Mouse (Mus musculus) forebrain, postnatal 0 days (tissue): ENCODE measurements around the gene Pde6h. TPM values are rescaled to one million over a fixed set of nuclear protein-coding genes. Genes with fewer than 3 reads are reported as not detected.
"Not testable (repeated sequence)": the region's sequence is repeated elsewhere in the genome, so short reads cannot be mapped to it uniquely, and the experiment has no call there.

Experiments
- ATAC-seq: fragments of 200-750 bp; cut with Nextera tagmentation; 2 replicates; pipeline ENCODE4 v1.8.0; 2017; ENCODE audit warnings: mild to moderate bottlenecking, moderate library complexity
- DNase-seq: peaks from one replicate; pipeline ENCODE4 v3.0.0-alpha.2; 2015
- H3K27ac ChIP-seq: fragments of 300-500 bp; sonication (generic); 2 replicates; pipeline ENCODE4 v1.5.1; 2014; ENCODE audit warnings: low read depth, mild to moderate bottlenecking, antibody characterized with exemption, low read length, moderate library complexity, mixed read lengths
- H3K27me3 ChIP-seq: fragments of 300-500 bp; sonication (generic); 2 replicates; pipeline ENCODE4 v1.6.1; 2014; ENCODE audit warnings: mild to moderate bottlenecking, low read length, mixed read lengths; ENCODE audit not compliant: insufficient read depth
- H3K36me3 ChIP-seq: fragments of 300-500 bp; sonication (generic); 2 replicates; pipeline ENCODE4 v1.6.1; 2014; ENCODE audit warnings: mild to moderate bottlenecking, moderate library complexity; ENCODE audit not compliant: insufficient read depth
- H3K4me1 ChIP-seq: fragments of 300-500 bp; sonication (generic); 2 replicates; pipeline ENCODE4 v1.6.1; 2014; ENCODE audit warnings: antibody characterized with exemption; ENCODE audit not compliant: insufficient read depth
- H3K4me2 ChIP-seq: fragments of 300-500 bp; sonication (generic); 2 replicates; pipeline ENCODE4 v1.6.1; 2014; ENCODE audit warnings: low read depth, mild to moderate bottlenecking, moderate library complexity
- H3K4me3 ChIP-seq: fragments of 300-500 bp; sonication (generic); 2 replicates; pipeline ENCODE4 v1.5.1; 2014; ENCODE audit warnings: low read depth, low read length, mixed read lengths
- H3K9ac ChIP-seq: fragments of 300-500 bp; sonication (generic); 2 replicates; pipeline ENCODE4 v1.6.1; 2014; ENCODE audit warnings: mild to moderate bottlenecking
- H3K9me3 ChIP-seq: fragments of 300-500 bp; sonication (generic); 2 replicates; pipeline ENCODE4 v1.6.1; 2016; ENCODE audit warnings: low read length
- CTCF ChIP-seq: sonication (generic); IDR thresholded peaks from 2 replicates; pipeline ENCODE4 v1.5.1; 2016; ENCODE audit warnings: antibody characterized with exemption, control low read depth, low read depth
- WGBS: fragments of 180-500 bp; shearing (Covaris S2); extraction: QIAGEN DNeasy Blood & Tissue Kit; methylation state at CpG from one replicate; pipeline ENCODE4 v1.1.7; 2014; 5-methylcytosine and 5-hydroxymethylcytosine counted together
- polyA plus RNA-seq: library from polyadenylated mRNA; unstranded; fragments of >200 nt; fragmentation: Nextera tagmentation; extraction: Ambion mirVana; gene quantifications from 2 replicates; pipeline ENCODE4 v1.2.1, GENCODE M21; 2015
- total RNA-seq: library from RNA; depleted of rRNA; stranded (reverse); fragments of >200 nt; gene quantifications from 2 replicates; pipeline ENCODE4 v1.2.3, GENCODE M21; 2014

Gene Pde6h
- total and polyA plus RNA-seq, 2 experiments from 2014 or later: 0.05 to 0.34 TPM

GRCm38 (mm10) chr6:136959131-136959530 is 35.5 kb downstream of the Pde6h start:
- Histone ChIP-seq H3K9ac (no peak overlapping the region), H3K4me3 (no peak overlapping the region), H3K27me3 (no peaks in the 10 kb centered on the region), H3K4me2 (no peak overlapping the region), H3K4me1 (no peaks in the 10 kb centered on the region), H3K9me3 (no peaks in the 10 kb centered on the region), H3K36me3 (no peaks in the 10 kb centered on the region), H3K27ac (no peak overlapping the region)
- no peak for TF ChIP-seq CTCF
- DNase-seq (no peak), ATAC-seq (no peak)
- WGBS: 61% methylated on average over 11 of the region's 11 CpGs

DNA sequence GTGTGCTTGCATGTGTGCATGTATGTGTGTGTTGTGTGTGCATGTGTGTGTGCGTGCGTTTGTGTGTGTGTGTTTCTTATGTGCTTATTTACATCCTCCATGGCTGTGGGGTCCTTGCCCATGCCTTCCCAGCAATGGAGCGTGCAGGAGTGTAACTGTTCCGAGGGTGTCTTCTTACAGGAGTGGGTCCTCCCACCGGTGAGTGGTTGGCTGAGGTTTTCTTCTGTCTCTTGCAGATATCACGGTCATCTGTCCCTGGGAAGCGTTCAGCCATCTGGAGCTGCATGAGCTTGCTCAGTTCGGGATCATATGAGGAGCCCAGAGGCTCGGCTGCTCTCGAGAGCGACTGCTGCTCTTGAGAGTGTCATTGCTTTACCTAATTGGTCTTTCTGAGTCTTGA is 39.3 kb downstream of the Pde6h start:
- 83% methylated on average over 11 of the region's 11 CpGs for WGBS
- Histone ChIP-seq H3K36me3 (no peaks in the 10 kb centered on the region), H3K9me3 (no peaks in the 10 kb centered on the region), H3K4me3 (no peak overlapping the region), H3K27me3 (no peaks in the 10 kb centered on the region), H3K4me2 (no peak overlapping the region), H3K4me1 (no peaks in the 10 kb centered on the region), H3K27ac (no peak overlapping the region), H3K9ac (no peak overlapping the region)
- DNase-seq: no peak
- ATAC-seq: no peak
- TF ChIP-seq CTCF: no peak

- DNase-seq (no peak), ATAC-seq (no peak)
- Histone ChIP-seq H3K36me3 (no peaks in the 10 kb centered on the region), H3K9me3 (no peaks in the 10 kb centered on the region), H3K9ac (no peak overlapping the region), H3K4me3 (no peak overlapping the region), H3K27me3 (no peaks in the 10 kb centered on the region), H3K27ac (no peak overlapping the region), H3K4me2 (no peak overlapping the region), H3K4me1 (no peaks in the 10 kb centered on the region)
- peak; percentile 38 for TF ChIP-seq CTCF
- WGBS: 65% methylated on average over 13 of the region's 13 CpGs
These were observed 41.2 kb downstream of the Pde6h start for GRCm38 (mm10) chr6:136964609-136965510.

DNA sequence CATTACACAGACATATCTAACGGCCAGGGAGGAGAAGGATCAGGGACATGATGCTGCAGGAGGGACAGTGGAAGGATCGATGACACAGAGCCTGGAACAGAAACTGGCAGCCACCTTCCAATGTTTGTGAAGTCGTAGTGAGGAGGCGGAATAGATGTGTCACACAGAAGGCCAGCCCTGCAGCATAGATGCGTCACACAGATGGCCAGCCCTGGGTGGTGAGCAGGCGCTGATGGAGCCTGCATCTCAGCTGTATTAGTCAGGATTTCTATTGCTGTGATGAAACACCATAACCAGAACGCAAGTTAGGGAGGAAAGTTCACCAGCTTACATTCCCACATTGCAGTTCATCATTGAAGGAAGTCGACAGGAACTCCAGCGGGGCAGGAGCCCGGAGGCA is 42.3 kb downstream of the Pde6h start:
- 74% methylated on average over 10 of the region's 10 CpGs for WGBS
- DNase-seq: no peak
- H3K36me3 ChIP-seq: no peaks in the 10 kb centered on the region

DNA sequence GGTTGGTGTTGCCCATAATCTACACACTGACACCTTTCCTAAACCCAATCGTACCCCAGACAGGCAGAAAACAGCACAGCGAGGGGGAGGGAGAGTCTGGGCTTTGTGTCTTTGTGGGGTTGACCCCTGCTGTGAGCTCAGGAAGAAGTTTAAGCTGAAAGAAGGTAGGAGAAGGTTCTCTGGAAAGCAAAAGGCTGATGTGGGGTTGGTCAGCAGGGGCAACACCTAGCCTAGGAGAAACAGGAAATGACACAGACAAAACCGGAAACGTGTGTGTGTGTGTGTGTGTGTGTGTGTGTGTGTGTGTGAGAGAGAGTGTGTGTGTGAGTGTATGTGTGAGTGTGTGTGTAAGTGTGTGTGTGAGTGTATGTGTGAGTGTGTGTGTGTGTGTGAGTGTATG is 43.8 kb downstream of the Pde6h start:
- H3K27ac ChIP-seq: no peak overlapping the region
- H3K27me3 ChIP-seq: no peaks in the 10 kb centered on the region
- H3K9ac ChIP-seq: no peak overlapping the region
- TF ChIP-seq CTCF: no peak
- no peaks in the 10 kb centered on the region for H3K9me3 ChIP-seq
- WGBS: 57% methylated on average over 4 of the region's 4 CpGs
- H3K4me2 ChIP-seq: no peak overlapping the region
- H3K4me3 ChIP-seq: no peak overlapping the region
- no peaks in the 10 kb centered on the region for H3K4me1 ChIP-seq
- no peaks in the 10 kb centered on the region for H3K36me3 ChIP-seq
- ATAC-seq (no peak), DNase-seq (no peak)

More for the DNA sequence above, 42.3 kb downstream of the Pde6h start:
- Histone ChIP-seq H3K27me3 (no peaks in the 10 kb centered on the region), H3K9ac (no peak overlapping the region), H3K27ac (no peak overlapping the region), H3K4me2 (no peak overlapping the region), H3K4me1 (no peaks in the 10 kb centered on the region), H3K4me3 (no peak overlapping the region), H3K9me3 (no peaks in the 10 kb centered on the region)
- no peak for ATAC-seq
- no peak for TF ChIP-seq CTCF

DNA sequence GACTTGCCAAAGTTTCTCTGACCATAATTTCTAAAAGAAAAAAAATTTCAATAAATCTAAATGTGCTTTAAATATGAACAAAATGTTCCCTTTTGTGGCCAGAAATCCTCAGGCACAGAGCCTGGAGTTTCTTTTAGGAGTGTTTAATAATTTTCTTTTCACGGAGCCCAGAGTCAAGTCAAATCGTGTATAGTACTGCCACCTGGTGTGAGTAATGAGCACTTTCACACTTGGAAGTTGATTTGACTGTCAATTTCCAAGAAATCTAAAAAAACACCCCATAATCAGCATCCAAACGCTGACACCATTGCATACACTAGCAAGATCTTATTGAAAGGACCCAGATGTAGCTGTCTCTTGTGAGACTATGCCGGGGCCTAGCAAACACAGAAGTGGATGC is 45.2 kb downstream of the Pde6h start:
- H3K36me3 ChIP-seq, H3K27me3 ChIP-seq, H3K9me3 ChIP-seq, H3K9ac ChIP-seq, H3K27ac ChIP-seq, H3K4me3 ChIP-seq, H3K4me1 ChIP-seq, H3K4me2 ChIP-seq: not testable (repeated sequence)
- ATAC-seq (peak; percentile 89), DNase-seq (peak; percentile 73)
- 32% methylated on average over 4 of the region's 4 CpGs for WGBS
- TF ChIP-seq CTCF: peak; percentile 65

DNA sequence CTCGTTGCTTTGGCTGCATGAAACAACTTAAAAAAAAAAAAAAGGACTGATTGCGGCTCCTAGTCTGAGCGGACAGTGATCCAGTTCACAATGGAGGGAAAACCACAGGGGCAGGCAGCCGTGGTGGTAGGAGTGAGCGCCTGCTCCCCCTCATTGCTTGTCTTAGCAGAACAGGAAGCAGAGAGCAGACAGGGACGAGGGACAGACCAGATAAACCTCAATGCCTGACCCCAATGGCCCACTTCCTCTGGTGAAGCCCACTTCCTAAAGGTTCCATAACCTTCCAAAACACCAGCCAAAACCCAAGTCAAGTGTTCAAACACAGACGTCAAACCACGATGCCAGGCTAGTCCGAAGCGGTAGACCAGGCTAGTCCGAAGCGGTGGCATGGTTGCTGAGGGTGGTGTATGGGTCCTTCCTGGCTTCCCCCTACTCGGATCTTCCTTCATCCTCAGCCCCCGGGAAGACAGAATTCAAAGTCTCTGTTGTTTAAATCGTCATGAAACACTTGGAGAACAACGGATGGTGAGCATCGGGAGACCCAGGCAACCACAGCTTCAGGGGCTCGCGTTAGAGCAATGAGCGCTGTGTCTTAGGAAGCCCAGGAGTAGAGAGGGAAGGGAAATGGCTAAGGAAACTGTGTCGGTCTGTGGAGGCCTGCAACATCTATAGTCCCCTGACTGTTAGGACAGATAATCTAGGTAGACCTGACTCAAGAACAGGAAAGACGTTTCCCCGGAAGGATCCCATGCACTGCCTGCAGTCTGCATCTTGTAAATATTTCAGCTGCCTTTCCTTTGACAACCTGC is 55.8 kb downstream of the Pde6h start:
- Histone ChIP-seq H3K9me3 (no peaks in the 10 kb centered on the region), H3K27me3 (no peaks in the 10 kb centered on the region), H3K36me3 (no peaks in the 10 kb centered on the region), H3K9ac (no peak overlapping the region), H3K4me1 (0 out of 2 replicates have a peak, but pooled peaks cover 4% of the 10 kb centered on the region), H3K27ac (no peak overlapping the region), H3K4me3 (no peak overlapping the region), H3K4me2 (no peak overlapping the region)
- WGBS: 89% methylated on average over 23 of the region's 23 CpGs
- TF ChIP-seq CTCF: no peak
- DNase-seq (no peak), ATAC-seq (no peak)
